Mouse (Mus musculus) cerebellum, adult 9-10 months (tissue): ENCODE measurements around the gene Tenm4.

Experiments used
- DNase-seq: peaks from one replicate; pipeline ENCODE4 v3.0.0; 2022

Tenm4 gene

DNA sequence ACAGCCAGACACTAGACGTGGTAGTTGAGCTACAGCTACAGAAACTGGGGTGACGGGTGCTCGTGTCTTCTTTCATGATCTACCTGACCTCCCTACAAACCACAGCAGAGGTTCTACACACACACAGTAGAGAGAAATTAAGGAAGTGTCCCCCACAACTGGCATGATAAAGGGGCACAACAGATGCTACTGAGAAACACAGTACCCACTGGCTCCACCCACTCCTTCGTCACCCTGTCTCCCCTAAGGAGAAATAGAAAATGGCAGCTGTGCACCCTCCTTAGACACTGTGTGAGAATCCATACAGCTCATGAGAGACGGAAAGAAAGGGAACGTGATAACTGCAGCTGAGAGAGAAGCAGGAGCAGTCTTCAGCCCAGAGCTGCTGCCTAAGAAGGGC lies 708.5 kb downstream of the Tenm4 start:
- no peak for DNase-seq

DNA sequence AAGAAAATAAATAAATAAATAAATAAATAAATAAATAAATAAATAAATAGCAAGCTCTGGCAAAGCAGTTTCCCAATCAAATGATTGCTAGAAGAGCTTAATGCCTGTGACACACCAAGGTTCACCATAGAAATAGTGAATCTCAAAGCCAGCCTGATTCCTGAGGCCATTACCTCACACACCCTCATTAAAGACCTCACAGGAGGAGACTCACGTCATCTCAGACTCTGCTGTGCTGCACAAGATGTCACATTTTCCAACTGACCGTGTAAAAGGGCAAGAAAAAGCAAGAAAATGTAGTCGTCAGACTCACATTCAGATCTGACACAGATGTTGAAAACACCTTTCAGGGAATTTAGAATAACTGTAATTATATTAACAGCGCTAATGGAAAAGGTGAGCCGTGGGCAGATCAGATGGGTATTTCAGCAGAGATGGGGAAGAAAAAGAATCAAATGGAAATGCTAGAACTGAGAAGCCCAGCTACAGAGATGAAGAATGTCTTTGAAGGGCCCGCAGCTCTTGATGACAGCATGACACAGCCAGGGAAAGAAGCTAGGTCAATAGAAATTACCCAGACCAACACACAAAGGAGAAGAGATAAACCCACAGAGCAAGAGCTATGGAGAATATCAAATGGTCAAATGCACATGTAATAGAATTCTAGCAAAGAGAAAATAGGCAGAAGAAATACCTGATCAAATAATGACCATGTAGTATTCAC lies 709.3 kb downstream of the Tenm4 start:
- no peak for DNase-seq

DNA sequence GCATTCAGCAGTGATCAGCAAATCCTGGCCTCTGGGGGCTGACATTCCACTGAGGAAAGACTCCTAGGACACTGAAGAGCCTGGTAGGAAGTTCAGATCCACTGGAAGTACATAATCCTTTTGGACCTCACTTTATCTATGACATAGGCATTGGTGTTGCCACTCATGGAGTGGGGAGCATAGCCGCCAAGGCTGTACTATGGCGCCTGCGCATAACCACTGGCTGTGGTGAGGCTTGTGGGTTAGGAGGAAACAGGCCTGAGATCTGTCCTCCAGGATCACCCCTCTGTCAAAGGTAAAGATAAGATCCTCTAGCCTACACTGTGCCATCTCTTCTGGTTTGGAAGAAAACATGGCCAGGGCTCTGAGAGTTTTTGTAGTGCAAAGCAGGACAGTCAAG lies 712.3 kb downstream of the Tenm4 start:
- DNase-seq: no peak

DNA sequence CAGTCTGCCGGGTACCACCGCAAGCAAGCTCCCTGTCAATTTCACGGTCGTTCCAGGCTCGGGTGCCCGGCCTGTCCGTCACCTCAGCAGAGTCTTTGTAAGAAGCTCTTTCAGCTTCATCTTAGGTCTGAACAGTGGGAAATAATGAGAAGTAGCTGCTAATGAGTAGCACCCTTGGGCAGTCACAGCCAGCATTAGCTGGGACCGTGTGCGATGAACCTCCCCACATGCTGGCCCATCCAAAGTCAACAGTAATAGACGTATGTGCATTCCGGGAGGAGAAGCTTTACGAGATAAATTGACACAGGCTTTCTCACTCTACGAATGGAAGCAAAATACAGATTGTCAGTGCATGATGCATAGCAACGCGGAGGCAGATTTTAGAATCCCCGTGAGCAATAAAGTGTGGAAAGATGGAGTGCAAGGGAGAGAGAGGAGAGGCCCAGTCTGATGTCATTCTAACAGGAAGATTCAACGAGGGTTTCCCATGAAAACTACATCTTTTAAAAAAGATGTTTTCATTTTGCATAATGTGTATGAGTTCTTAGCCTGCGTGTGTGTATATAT lies 716.1 kb downstream of the Tenm4 start:
- DNase-seq: no peak

DNA sequence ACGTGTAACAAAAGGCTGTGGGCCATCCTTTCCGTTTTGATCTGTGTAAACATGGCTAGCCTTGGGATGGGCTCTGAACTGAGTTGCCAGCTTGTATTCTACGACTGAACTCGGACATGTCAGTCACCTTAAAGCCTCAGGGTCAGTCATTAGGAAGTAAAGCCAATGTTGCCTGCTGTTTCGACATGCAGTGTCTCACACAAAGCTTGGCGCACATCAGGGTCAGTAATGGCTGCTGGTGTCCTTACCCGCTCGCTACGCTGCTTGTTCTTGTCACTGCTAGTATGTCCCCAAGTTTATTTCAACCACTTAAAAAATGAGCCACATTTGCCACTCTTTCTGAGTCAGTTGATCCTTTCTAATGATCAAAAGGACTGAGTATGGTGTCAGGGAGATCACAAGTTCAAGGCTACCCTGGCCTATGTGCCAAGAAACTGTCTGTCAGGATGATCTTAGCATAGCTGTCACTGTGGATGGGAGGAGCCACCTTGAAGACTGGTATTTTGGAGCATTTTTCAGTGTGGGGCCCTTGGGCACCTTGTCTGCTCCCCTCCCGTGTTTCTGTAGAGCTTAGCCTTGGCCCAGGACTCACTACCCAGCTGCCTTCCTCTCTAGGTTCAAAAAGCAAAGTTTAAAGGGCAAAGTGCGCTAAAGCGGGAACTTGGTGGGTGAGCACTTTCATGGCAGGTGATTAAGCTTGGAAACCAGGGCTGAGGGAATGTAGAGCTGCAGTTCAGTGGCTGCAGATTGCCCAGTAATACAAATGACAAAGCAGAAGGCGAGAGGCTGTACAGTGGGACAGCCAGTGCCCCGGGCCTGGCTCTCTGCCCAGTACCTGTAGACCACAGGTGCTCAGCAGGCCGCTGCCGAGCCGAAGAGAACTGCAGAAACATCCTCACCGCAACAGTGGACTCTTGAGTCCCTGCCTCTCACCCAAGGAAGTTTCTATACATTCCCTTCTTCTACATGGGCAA lies 718.3 kb downstream of the Tenm4 start:
- no peak for DNase-seq

DNA sequence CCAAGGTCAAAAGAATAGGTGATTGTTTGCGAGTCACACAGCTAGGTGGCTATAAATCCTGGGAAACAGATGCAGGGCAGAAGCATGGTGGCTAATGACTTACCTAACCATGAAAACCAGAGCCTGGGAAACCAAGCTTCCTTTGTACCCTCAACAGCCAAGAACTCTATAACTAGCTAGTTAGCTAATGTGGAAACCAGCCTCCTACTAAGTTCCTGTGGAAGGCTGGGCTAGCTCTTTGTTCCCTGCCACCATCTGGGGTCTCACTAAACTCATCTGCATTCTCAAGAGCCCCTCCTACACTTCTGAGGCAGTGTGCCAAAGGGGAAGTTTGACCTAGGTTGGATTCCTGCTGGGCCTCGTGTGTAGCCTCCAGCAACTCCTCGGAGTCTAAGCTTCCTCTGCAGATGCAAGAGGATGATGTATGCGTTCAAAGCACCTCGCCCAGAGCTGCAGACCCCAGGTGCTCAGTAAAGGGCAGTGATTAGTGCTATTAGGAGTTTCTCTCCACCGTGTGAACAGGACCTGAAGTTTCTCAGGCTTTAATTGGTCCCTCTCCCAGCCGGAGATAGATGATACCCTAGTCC lies 719.1 kb downstream of the Tenm4 start:
- DNase-seq: no peak

DNA sequence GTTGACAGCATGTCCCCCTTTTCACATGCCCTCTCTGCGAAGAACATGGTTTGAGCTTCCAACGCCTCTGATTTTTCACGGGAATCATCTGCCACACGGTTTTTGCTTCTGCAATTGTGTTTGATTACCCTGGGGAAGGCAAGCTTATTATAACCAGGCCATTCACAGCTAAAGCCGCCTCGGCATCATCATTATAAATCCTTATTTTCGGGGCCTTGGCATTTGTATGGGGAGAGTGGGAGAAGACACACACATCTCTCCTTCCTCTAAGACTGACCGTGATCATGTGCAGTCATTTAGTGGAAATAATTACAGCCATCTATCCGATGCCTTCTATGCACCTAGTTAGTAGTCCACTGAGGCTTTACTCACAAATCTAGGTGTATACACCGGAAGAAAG lies 719.9 kb downstream of the Tenm4 start:
- DNase-seq: no peak

DNA sequence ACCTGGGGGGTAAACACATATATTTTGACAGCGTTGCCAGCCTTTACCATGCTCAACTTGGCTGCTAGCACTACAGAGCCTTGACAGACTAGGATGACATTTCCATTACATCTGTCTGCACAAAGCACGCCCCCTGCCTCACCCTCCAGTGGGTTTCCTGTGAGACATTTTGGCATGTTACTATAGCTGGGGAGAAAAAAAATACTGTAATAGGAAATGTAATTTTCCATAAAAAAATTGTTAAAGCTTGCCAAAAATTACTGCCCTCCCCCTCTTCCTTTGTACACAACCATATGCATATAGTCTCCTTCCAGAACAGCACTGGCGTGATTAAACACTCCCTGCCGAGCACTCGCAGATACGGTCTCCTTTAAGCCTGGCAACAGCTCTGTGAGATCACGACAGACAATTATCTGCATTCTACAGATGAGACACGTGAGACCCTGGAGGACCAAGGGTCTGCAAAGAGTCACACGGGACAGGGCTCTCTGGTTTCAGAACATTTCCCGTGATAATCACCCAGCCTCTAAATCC lies 728.1 kb downstream of the Tenm4 start:
- no peak for DNase-seq

DNA sequence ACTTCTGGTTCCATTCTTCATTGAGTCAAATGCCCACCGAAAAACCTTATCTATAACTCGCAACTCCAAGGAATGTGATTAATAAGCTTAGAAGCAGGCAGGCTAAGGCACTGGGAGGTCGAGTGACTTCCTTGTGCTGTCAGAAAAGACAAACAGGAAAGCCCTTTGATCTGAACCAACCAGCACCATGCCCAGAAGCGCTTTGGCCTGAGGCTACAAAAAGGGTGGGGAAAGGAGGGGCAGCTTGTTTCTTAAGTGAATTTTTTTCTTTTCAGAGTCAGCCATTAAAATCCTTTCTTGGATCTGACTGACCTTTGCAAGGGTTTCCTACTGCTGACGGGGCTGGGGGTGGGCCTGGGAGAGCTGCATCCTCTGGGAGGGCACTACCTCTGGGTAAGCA lies 731.1 kb downstream of the Tenm4 start:
- DNase-seq: no peak

DNA sequence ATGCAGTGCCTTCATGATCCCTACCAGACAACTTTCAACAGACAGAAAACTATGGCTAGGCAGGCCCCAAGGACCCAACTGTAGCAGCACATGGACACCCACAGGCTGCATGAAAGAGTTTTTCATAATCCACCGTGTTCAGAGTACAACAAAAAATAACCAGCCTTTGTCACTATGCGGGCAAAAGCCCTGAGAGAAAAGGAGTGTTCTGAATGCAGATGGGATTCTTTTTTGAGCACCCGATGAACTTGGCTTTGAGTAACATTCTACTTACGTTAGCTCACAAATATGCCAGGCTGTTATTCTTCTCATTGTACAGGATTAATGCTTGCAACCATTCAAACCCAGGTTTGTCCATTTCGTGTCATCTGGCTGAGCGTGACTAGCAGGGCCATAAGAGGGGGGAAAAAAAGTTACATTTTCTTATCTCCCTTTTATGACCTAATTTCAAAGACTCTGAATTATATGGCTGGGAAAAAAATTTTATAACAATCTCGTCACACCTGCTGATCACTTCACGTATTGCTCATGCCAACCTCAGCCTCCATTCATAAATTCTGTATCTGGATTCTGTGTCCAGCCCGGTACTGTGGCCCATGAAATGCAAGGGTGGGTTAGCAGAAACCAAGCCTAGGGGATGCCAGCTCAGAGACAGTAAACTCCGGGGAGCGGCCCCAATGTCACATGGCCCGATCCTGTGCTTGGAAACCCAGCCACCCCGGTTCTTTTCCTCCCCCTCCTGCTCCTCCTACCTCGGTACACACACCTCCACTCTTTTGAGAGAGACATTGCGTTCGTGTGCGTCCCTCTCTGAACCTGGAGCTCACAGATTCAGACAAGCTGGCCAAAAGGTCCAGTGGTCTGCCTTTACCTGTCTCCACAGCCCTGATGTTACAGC lies 732.3 kb downstream of the Tenm4 start:
- no peak for DNase-seq

DNA sequence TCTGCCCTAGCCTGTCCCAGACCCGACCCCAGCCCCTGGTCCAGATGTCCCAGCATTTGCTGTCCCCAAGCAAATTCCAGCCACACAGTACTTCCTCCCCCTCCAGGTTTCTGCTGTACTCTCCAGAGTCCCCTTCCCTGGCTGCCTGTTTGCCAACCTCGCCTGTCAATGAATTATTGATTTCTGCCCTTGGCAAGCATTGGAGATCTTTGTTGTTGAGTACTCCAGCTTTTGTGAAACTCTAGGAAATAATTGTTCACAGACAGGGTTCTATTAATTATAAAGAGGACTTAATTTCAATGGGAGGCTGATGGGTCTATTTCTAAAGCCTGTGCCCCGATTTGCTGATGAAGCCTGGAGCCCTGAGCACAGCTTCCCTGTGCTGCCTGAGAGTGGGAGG lies 733.4 kb downstream of the Tenm4 start:
- DNase-seq: no peak

DNA sequence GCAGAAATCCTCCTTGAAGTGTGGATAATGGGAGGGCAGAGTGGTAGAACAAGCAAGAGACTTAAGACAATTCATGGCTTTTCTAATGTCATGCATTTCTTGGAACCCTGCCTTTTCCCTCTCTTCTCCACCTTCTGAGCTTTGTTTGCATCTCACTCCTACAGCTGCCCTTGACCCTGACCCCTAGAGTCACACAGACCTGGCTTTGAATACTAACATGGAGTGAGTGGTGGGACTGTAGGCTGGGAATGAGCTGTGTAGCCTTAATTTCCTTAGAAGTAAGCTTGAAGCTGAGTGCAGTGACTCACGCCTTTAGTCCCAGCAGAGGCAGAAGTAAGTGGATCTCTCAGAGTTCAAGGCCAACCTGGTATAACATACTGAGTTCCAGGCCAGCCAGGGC lies 733.9 kb downstream of the Tenm4 start:
- no peak for DNase-seq

DNA sequence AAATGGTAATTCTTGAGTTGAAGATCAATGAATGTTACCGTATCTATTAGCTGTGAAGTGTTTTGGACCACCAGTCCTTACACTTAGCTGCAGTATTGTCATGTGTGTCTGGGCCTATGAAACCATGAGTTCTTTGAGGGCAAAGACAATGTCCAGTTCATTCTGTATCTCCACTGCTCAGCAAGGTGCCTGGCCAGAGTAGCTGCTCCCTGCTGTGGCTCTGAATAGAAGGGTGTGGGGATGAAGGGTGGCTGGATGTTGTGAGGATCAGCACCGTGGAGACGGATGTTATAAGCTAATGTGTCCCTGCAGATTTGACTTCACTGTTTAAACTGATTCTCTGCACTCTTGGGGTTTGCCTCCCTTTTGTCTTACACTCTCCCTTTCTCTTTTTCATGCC lies 734.4 kb downstream of the Tenm4 start:
- no peak for DNase-seq

DNA sequence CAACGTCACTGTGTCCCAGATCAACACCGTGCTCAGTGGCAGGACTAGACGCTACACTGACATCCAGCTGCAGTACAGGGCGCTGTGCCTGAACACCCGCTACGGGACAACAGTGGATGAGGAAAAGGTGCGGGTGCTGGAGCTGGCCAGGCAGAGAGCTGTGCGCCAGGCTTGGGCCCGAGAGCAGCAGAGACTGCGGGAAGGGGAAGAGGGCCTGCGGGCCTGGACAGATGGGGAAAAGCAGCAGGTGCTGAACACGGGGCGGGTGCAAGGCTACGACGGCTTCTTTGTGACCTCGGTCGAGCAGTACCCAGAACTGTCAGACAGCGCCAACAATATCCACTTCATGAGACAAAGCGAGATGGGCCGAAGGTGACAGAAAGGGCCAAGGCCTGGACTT lies 735.2 kb downstream of the Tenm4 start:
- no peak for DNase-seq

DNA sequence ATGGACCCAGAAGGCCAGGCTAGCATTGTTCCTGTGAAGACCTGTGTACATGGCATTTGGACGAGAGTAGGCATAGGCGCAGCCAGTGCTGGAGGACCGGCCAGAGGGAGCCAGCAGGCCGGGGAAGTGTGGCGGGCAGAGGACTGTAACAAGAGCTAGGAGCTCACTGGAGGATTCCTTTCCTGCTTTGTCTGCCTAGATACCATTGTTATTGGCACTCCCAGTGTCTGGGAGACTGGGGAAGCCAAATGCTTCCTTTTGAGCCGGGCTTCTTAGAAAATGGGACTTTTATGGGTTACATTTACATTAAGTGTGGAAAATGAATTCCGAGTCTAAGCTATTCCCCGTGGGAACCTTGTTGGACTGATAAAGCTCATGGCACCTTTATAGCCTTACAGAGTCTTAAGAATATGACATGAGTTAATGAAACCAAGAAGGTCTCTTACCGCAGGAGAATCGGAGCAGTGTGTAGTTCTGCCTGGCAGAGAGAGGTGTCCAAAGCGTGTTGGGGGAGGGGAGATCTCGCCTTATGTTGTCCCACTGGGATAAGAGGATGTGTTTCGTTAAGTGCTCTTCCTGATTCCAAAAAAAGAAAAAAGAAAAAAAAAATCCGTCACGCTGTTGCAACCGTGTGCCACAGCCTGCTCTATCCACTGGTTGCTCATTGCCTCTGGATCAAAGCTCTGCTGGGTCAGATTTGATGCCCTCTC lies 737.1 kb downstream of the Tenm4 start:
- DNase-seq: no peak

DNA sequence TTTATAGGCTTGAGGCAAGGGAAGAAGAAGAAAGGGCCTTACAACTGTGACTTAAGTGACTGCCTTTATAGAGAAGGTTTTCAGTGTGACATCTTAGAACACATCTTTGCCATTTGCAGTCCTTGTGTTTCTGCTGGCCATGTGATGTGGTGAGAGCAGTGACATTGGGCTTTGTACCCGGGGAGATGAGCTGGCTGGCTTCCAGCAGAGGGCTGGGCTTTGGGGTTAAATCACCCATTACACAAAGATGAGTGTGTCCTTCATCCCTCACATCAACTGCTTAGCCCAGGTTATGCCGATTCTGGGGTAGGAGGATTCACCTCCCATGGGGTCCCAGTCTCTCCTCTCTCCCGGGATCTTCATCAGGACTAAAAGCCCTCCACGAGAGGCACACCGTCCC lies 738.8 kb downstream of the Tenm4 start:
- DNase-seq: no peak

DNA sequence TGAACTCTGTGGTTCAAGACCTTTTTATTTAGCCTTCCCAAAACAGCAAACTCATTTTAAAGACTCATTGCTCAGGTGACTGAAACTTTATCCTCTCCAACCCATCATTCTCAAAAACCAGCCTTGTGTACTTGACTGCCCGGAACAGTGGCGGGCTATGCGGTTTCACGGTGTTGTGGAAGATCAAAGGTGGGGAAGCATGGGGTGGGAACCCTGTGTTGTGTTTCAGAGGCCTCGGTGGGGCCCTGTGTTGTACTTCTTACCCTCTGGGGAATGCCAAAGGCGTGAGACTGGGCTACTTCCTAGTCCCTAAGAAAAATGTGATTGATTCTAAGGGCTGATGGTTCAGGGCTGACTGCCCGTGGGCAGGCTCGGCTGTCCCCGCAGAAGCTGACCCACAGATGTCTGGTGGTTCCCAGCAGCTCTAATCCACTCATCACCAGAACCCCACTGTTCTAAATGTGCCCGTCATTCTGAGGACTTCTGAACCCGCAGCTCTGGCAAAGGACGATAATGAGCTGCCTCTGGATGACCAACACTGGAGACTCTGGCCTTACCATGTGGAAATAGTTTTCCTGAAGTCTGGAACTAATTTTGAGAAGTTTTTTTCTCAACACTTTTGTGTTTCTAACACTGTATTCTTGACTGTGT lies 739.4 kb downstream of the Tenm4 start:
- DNase-seq: no peak

DNA sequence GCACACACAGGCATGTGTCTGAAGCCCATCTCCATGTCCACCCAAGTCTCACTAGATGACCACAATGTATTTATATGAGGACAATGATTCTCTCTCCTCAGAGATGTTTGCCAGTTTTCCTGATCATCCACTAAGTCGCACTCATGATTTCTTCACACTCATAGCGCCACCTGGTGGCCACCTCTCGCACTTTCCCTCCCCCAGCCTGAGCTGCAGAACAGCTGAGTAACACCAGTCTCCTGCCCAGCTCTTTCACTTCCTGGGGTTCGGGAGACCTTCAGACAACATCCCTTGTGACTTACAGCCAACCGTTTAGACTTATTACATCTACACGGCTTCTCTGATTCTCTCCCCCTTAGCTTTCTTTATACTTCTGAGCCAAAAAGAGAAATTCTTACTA lies 743.0 kb downstream of the Tenm4 start:
- peak; percentile 82 for DNase-seq

DNA sequence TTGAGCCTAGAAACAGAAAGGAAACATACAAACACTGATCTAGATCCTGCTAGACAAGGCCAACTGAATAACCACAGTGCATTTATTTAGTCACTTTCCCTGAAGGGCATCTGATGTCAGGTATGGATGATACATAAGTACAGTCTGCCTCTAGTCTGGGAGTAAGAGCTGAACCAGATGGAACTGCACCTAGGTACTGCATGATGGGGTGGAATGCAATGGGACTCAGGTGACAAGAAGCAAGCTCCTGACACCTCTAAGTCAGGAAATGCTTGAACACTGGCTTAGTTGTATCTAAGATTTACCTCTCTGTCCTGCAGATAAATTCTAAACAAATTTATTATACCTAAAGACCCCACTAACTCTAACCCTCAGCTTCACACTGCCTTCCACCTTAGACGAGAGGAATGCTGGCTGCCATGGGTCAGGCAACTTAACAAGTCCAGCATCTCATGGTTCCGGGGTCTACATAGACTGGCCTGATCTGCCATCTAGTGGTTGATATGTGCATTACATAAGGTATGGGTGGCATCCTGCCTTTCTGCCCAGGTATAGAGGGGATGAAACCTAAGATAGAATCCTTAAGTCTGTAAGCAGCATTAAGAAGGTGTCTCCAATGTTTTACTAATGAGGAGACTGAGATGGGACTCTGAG lies 744.5 kb downstream of the Tenm4 start:
- DNase-seq: peak; percentile 80

DNA sequence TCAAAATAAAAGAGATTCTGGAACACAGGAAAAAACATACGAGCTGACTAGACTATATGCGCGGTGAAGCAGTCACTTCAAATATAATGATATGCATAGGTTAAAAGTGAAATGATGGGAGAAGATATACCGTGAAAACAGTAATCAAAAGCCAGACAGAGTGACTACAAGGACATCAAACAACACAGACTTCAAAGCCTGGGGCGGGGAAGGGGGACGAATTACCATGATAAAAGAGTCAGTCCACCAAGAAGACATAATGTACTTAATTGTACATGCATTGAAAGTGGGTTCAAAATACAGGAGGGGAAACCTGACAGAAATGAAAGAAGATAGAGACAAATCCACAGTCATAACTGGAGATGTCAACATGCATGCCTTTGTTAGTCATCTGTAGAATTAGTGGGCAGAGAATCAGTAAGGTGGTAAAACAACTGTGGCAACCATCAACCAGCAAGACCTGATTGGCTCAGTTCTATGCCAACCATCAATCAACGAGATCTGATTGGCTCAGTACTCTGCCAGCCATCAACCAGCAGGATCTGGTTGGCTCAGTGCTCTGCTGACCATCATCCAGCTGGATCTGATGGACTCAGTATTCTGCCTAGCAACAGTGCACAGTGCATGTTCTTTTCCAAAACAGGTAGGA lies 749.5 kb downstream of the Tenm4 start:
- no peak for DNase-seq
